Mouse (Mus musculus) lung, postnatal 36 days (tissue): ENCODE measurements around the gene Tenm4.
"Not testable (repeated sequence)": the region's sequence is repeated elsewhere in the genome, so short reads cannot be mapped to it uniquely, and the experiment has no call there.

Experiments used
- DNase-seq: peaks from one replicate; pipeline ENCODE4 v3.0.0; 2022; ENCODE audit warnings: mixed read lengths

Tenm4 gene

DNA sequence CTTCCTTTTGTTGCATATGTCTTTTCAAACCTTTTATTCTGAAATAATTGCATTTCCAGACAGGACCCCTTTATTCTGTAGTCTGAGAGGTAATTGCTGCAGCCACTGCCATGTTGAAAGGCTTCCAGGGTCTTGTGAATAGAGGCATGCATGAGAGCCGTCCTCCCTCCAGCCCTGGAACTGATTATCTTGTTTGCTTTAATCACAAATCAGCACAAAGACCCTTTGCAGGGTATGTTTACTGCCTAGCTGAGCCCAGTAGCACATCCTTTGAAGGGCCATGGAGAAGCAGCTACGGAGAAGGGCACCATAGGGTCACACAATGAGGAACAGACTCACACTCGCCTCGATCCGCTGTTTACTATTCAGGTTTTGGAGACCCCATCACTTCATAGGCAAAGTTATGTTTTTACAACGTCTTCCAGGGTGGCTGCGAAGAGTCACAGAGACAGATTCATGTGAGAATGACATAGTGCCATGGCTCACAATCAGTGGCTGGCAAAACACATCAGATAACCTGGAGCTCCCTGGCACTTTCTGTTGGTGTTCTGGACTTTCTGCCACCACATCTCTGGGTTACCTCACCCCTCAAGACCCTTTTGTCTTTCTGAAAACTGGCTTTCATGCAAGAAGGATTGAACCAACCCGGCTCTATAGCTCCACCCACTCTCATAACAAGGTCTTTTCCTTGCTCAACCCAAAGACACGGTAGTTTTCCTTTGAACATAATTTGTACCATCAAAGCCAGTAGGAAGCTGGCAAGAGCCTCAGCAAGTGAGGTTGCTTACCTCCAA, 425.6 kb downstream of the Tenm4 start:
- no peak for DNase-seq

DNA sequence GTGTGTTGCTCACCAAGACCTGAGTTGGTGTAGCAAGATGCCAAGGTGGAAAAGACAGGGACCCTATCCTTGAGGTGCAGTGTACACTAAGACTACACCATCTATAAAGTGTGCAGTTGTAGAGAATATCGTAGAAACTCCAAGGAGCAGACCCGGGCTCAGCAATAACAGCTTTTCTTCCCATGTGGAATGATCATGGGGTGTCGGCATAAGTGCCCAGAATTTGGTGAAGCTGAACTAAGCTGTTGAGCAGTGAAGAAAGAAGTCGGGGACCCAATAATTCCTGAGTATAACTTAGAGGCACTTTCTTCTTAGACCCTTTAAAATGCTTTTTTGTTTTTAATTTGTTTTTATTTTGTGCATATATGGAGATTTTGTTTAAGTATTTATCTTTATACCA, 426.8 kb downstream of the Tenm4 start:
- DNase-seq: no peak

DNA sequence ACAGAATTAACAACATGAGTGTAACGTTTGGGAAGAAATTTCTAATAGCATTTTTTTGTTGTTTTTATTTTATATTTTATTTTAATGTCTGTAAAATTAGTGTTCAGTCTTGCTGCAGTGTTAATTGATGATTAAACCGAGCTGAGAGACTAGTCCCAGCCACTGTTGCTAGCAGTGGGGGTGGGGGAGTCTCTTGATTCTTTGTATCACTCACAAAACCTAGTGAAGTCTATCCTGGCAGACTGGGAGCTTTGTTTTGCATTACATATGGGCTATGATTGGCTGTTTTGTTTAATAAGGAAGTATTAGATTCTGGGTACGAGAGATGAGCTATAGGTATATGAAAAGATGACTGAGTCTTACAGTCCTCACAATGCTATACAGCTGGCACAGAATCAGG, 428.0 kb downstream of the Tenm4 start:
- DNase-seq: no peak

- DNase-seq: no peak
Observed at GRCm38 (mm10) chr7:96600381-96600941, 429.4 kb downstream of the Tenm4 start.

- no peak for DNase-seq
Observed at GRCm38 (mm10) chr7:96604091-96604745, 433.2 kb downstream of the Tenm4 start.

DNA sequence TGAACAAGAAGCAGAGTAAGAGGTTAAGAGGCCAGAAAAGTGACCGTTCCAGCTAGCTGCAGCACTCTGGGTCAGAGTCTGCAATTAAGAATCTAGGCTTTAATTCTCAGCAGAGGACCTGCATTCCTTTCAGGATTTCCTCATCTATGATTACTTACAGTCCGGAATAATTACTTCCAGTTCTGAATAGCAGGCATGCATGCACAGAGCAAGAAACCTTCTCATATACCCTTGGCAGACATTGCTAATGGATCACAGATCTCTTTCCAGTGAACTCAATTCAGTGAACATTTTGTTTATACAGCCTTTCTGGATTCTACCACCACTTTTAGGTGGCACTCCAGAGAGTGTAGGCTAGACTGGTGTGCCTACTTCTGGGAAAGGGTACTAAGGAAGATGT, 434.3 kb downstream of the Tenm4 start:
- no peak for DNase-seq

- DNase-seq: no peak
Observed at GRCm38 (mm10) chr7:96609854-96610586, 439.0 kb downstream of the Tenm4 start.

DNA sequence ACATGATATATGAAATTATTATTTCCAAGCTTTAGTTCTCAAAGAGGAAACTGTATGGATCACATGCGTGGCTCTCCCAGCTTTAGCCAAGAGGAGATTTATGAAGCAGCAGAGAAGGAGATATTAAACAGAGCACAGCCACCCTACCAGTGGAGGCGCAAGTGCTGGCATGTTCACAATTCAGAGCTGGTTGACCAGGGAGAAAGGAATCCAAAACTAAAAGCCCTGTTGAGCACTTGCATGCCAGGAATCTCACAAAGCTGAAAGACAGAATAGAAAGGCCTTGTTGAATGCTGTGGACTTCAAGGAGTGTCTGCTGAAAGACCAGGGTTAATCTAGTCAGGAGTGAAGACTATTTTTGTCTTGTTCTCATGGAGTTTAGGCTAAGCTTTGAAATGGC, 446.3 kb downstream of the Tenm4 start:
- no peak for DNase-seq

DNA sequence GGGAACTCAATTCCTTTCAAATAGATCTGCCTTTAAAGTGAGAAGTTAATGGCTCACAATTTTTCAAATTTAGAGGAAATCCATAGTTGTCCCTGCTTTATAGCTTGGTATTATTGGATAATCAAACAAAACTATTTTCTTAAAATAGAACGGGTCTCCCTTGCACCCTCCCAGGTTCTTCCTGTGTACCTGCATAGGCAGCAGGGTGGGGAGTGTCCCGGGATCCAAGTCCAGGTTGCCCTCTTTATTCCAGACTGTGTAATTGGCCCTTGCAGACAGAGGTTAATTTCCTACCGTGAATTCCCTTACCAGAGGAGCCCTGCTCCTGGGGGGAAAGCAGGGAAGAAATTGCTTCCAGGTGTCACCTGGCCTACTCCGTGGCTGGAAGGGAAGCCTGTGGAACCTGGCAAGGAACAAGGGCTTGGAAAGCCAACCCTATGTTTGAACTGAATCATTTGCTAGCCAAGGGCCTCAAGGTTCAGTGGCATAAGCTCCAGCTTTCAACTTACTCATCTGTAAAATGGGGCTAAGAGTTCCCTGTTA, 449.0 kb downstream of the Tenm4 start:
- DNase-seq: no peak

GRCm38 (mm10) chr7:96626338-96626737, 455.3 kb downstream of the Tenm4 start:
- no peak for DNase-seq

- DNase-seq: not testable (repeated sequence)
Observed at GRCm38 (mm10) chr7:96630551-96630950, 459.5 kb downstream of the Tenm4 start.

- peak; percentile 6 for DNase-seq
Observed at GRCm38 (mm10) chr7:96633008-96633407, 462.0 kb downstream of the Tenm4 start.

GRCm38 (mm10) chr7:96635830-96636440, 464.9 kb downstream of the Tenm4 start:
- DNase-seq: no peak

GRCm38 (mm10) chr7:96643461-96644204, 472.6 kb downstream of the Tenm4 start:
- DNase-seq: no peak

DNA sequence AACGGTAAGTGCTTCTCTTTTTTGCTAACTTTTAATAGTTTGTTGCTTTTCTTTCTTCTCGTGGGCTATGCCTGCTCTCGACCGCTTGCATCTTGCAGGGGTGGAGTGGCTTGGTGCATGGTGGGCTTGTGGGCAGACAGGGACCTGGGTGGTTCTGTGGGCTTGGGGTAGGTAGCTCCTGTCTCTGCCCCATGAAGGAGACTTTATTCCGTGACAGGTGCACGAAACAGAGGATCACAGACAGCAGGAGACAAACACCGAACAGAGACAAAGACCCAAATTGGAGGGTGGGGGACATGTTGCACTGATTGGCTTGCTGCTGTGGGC, 473.1 kb downstream of the Tenm4 start:
- DNase-seq: no peak

- no peak for DNase-seq
Observed at GRCm38 (mm10) chr7:96647657-96648056, 476.6 kb downstream of the Tenm4 start.

DNA sequence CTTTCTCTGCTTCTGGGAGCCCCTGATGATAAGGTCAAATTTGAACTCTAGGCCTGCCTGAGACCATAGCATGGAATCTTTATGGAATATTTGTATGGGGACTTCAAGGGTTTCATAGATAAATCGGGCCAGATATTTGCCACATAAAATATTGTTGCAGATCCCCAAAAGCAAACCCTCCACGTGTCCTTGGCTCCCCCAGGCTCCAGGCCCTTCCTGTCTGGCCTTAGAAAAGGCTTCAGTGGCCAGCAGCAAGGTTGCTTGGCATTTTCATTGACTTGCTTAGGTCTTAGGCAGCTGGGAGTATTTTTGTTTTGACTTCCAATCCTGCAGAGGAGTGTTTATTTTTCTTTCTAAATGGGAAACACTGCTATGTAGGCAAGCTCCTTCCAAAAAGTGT, 477.6 kb downstream of the Tenm4 start:
- no peak for DNase-seq

- DNase-seq: no peak
Observed at GRCm38 (mm10) chr7:96649171-96649570, 478.1 kb downstream of the Tenm4 start.

DNA sequence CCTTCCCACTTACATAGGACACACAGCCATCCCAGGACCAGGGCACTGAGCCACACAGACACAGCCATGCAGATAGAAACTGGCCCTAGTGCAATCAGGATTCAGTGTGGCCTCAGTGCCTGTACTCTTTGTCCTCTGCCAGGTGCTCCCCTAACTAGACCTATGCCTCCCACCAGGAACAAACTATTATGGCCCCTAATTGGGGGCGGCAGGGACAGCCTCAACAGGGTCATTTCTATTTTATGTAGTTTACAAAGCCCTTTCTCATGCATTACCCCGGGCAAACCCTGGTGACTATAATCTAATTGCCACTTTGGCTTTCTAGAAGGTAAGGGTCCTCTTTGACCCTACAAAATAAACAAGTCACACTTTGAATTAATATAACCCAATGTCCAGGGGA, 479.4 kb downstream of the Tenm4 start:
- DNase-seq: no peak

DNA sequence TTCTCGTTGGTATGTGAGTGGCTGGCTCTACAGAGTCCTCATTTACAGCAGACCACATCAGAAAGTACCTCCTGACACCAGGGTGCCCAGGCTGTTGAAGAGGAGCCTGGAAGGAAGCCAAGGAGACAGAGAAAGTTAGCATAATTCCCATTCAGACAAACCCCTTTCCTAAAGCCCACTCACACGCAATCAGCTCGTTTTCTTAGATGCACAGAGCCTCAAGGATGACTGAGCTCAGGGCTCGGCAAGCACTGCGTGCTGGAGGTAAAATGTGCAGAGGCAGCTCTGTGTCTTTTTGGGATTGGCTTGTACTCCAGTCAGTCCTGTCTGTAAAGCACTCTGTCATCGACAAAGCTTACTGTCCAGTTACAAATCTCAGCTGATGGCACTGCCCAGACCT, 480.0 kb downstream of the Tenm4 start:
- no peak for DNase-seq

DNA sequence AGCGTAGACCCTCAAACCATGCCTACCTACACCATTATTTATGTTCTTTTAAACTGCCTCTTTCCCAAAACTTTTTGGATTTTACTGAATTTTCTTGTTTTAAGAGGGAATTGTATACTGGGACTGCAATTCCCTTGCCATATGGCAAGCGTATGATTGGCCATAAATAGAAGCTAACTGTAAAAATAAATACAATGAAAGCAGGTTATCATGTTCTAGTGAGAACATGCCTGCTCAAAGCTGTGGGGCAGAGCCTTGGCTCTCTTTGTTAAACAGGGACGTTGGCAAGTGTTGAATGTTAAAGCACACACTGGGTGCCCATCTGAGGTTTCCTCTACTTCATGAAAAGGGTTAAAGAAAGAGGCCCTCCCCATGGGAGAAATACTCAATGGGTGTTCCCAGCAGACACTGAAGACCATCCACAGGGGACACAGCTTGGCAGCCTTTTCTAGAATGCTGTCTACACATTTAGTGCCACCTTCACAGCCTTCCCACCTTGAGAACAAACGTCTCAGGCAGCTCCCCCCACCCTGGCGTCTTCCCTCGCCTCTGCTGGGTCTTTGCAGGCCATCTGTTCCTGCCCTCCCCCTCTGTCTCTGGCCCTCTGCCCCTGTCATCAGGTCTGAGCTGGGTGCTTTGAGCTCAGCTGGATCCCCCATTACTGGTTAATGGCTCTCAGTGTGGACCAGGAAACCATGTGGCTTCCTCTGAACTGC, 480.7 kb downstream of the Tenm4 start:
- no peak for DNase-seq

DNA sequence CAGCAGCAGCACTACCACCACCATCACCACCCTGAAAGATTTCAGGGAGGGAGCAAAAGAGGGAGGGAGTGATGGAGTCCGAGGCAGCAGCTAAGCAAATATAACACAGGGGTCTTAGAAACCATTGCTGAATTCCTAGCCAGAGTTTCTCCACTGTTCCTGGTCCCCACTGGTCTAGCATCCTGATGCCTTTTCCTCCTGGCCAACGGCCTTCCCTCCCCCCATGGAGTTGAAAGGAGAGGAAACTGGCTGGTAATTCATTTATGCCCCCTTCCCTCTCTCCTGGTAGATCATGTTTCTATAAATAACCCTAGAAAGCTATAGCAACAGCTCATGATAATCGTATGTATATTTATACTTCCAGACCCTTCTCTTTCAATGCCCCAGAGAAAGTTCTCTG, 481.8 kb downstream of the Tenm4 start:
- DNase-seq: no peak
